18 mouse cellular contexts compared by ENCODE assay signal in the genomic region with DNA sequence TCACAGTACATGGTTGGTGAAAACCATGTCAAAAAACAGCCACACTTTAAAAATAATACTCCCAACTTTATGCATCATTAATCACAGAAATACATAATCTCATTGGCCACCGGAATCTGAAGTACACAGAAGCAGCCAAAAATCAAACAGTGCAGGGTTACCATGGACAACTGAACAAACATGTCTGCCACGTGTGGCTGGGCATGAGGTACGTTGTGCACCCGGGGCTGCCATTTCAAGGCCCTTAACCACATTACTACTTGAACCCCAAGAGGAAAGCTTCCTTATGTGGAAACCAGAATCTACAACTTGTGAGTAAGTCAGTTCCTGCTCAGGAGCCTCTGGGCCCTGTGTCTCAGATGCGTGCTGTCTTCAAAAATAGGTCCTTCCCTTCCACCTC.
DNase-seq lines count a peak whose midpoint lies in the region; ATAC-seq and TF ChIP-seq lines count a peak whose summit lies in the region.
"Had no signal": no experiment of that assay in that cellular context is flagged by ENCODE, and none has a peak within 500 bp of the region (broad histone marks: within the 10 kb centered on the region; RNA-seq: fewer than 3 reads in every experiment).

No protein-coding gene starts in this region.

- H3K4me3 ChIP-seq in midbrain, embryonic 11.5 days (ENCODE audit: low read depth, low read length) = no peak overlapping the region
- no peak overlapping the region for H3K4me3 ChIP-seq in liver, embryonic 11.5 days (ENCODE audit: low read depth, low read length)
- H3K4me3 ChIP-seq in heart, adult 2 months = no peak overlapping the region
- H3K4me3 ChIP-seq: embryonic facial prominence, embryonic 13.5 days; midbrain, embryonic 10.5 days had no signal

- H3K9me3 ChIP-seq in midbrain, embryonic 11.5 days (ENCODE audit: control insufficient read depth, low read length) = no peaks in the 10 kb centered on the region
- no peaks in the 10 kb centered on the region for H3K9me3 ChIP-seq in liver, embryonic 11.5 days (ENCODE audit: control insufficient read depth, low read length)
- H3K9me3 ChIP-seq: embryonic facial prominence, embryonic 13.5 days; midbrain, embryonic 10.5 days had no signal

- peak; percentile 42 to 49 for DNase-seq in B cell, adult 2 months
- peak; percentile 6 to 19 for DNase-seq in kidney, adult 8-10 months
- peak; percentile 5 to 39 for DNase-seq in kidney, postnatal 25 days
- DNase-seq in lung, postnatal 25 days (ENCODE audit: low spot score) = peak; percentile 29
- no peak for DNase-seq in midbrain, embryonic 11.5 days (ENCODE audit: low spot score, missing footprints)
- DNase-seq in liver, embryonic 11.5 days (ENCODE audit: low spot score) = no peak
- DNase-seq in heart, adult 2 months = no peak
- DNase-seq: cerebellum, adult 9-11 months; gastrocnemius, postnatal 25 days; heart, postnatal 14 days; left cerebral cortex, postnatal 4 days; liver; liver, postnatal 0 days; right cerebral cortex, postnatal 4 days had no signal

- no peak for TF ChIP-seq EP300 in heart, adult 2 months (IDR thresholded peaks at IDR 0.05; ENCODE audit: insufficient read depth, low read depth, low read length)

- no peaks in the 10 kb centered on the region for H3K27me3 ChIP-seq in midbrain, embryonic 11.5 days (ENCODE audit: control insufficient read depth, insufficient read depth, low read length)
- no peaks in the 10 kb centered on the region for H3K27me3 ChIP-seq in liver, embryonic 11.5 days (replicated peaks; ENCODE audit: control insufficient read depth, insufficient read depth, low read length)
- 0 out of 2 replicates have a peak, but pooled peaks cover 1% of the 10 kb centered on the region for H3K27me3 ChIP-seq in heart, adult 2 months (ENCODE audit: control insufficient read depth, insufficient read depth, low read length)
- H3K27me3 ChIP-seq: embryonic facial prominence, embryonic 13.5 days had no signal

- no peak for ATAC-seq in midbrain, embryonic 11.5 days (ENCODE audit: low FRiP score)
- no peak for ATAC-seq in liver, embryonic 11.5 days (replicated peaks; ENCODE audit: low FRiP score)
- ATAC-seq: forebrain, embryonic 14.5 days; liver, postnatal 0 days had no signal

- no peaks in the 10 kb centered on the region for H3K36me3 ChIP-seq in midbrain, embryonic 11.5 days (ENCODE audit: control insufficient read depth, insufficient read depth, low read length)
- H3K36me3 ChIP-seq in liver, embryonic 11.5 days (ENCODE audit: control insufficient read depth, insufficient read depth, low read length) = no peaks in the 10 kb centered on the region
- no peaks in the 10 kb centered on the region for H3K36me3 ChIP-seq in heart, adult 2 months (ENCODE audit: control insufficient read depth, insufficient read depth, low read length)
- H3K36me3 ChIP-seq: embryonic facial prominence, embryonic 13.5 days; midbrain, embryonic 10.5 days had no signal

- no peaks in the 10 kb centered on the region for H3K79me2 ChIP-seq in heart, adult 2 months (replicated peaks; ENCODE audit: control insufficient read depth, insufficient read depth, low read length)

- intact Hi-C loops in heart, adult 2 months (cut with DNase I) = no loop called here

- H3K27ac ChIP-seq in midbrain, embryonic 11.5 days (ENCODE audit: low read depth, low read length) = no peak overlapping the region
- no peak overlapping the region for H3K27ac ChIP-seq in liver, embryonic 11.5 days (ENCODE audit: low read depth, low read length)
- H3K27ac ChIP-seq in heart, adult 2 months = no peak overlapping the region
- H3K27ac ChIP-seq: embryonic facial prominence, embryonic 13.5 days; hindbrain, embryonic 14.5 days; midbrain, embryonic 10.5 days had no signal

- no peak overlapping the region for H3K9ac ChIP-seq in midbrain, embryonic 11.5 days (ENCODE audit: low read length)
- H3K9ac ChIP-seq in liver, embryonic 11.5 days (ENCODE audit: low read depth, low read length) = no peak overlapping the region
- no peak overlapping the region for H3K9ac ChIP-seq in heart, adult 2 months (ENCODE audit: low read depth, low read length)
- H3K9ac ChIP-seq: embryonic facial prominence, embryonic 13.5 days; hindbrain, embryonic 14.5 days; liver, postnatal 0 days had no signal

- no peak overlapping the region for H3K4me2 ChIP-seq in midbrain, embryonic 11.5 days
- H3K4me2 ChIP-seq in liver, embryonic 11.5 days = no peak overlapping the region
- H3K4me2 ChIP-seq: embryonic facial prominence, embryonic 13.5 days; hindbrain, embryonic 14.5 days had no signal

- H3K4me1 ChIP-seq in midbrain, embryonic 11.5 days (ENCODE audit: control insufficient read depth, insufficient read depth, low read length) = no peaks in the 10 kb centered on the region
- H3K4me1 ChIP-seq in liver, embryonic 11.5 days (replicated peaks; ENCODE audit: control insufficient read depth, insufficient read depth, low read length) = no peaks in the 10 kb centered on the region
- H3K4me1 ChIP-seq in heart, adult 2 months (ENCODE audit: control insufficient read depth, insufficient read depth, low read length) = no peaks in the 10 kb centered on the region
- H3K4me1 ChIP-seq: embryonic facial prominence, embryonic 13.5 days; midbrain, embryonic 10.5 days had no signal

- TF ChIP-seq CTCF in heart, adult 2 months (IDR thresholded peaks at IDR 0.05) = no peak

- TF ChIP-seq POLR2A in heart, adult 2 months (IDR thresholded peaks at IDR 0.05; ENCODE audit: insufficient read depth, low read depth, low read length) = no peak

- 81% methylated on average over 5 of the region's 5 CpGs for WGBS in midbrain, embryonic 11.5 days
- 77% methylated on average over 5 of the region's 5 CpGs for WGBS in liver, embryonic 11.5 days
- WGBS in heart, adult 2 months = 76% methylated on average over 5 of the region's 5 CpGs

Comparison
In these comparisons a context has a peak if more than half of its experiments do, and no peak if none do; other contexts are left out.
1. DNase-seq: peak in B cell, adult 2 months (2 of 2), kidney, adult 8-10 months (2 of 2), kidney, postnatal 25 days (2 of 2) and lung, postnatal 25 days (single experiment); none in midbrain, embryonic 11.5 days (single experiment), liver, embryonic 11.5 days (single experiment) and heart, adult 2 months (0 of 2).